Comparison of ENCODE assay signal across 8 mouse cellular contexts in genomic region chr14:105483352-105484083, GRCm38 (mm10).
DNase-seq lines count a peak whose midpoint lies in the region; ATAC-seq and TF ChIP-seq lines count a peak whose summit lies in the region.

No protein-coding gene starts in this region.

- peak overlapping the region; percentile 75 for H3K9ac ChIP-seq in heart, embryonic 14.5 days (ENCODE audit: low read length)
- H3K9ac ChIP-seq in kidney, postnatal 0 days (ENCODE audit: low read depth, low read length) = peak overlapping the region; percentile 23; the same call in 1 of the 2 replicates
- no peak overlapping the region for H3K9ac ChIP-seq in liver, embryonic 16.5 days (ENCODE audit: low read depth, low read length)

- peaks cover 40% of the 10 kb centered on the region for H3K4me1 ChIP-seq in embryonic facial prominence, embryonic 10.5 days
- peaks cover 15 to 27% of the 10 kb centered on the region in 2 experiments for H3K4me1 ChIP-seq in heart, embryonic 14.5 days (ENCODE audit: control insufficient read depth in 2 of 2, insufficient read depth in 2 of 2, low read length in 2 of 2)
- H3K4me1 ChIP-seq in kidney, postnatal 0 days (replicated peaks; ENCODE audit: insufficient read depth, low read length) = no peaks in the 10 kb centered on the region
- no peaks in the 10 kb centered on the region for H3K4me1 ChIP-seq in liver, embryonic 16.5 days (ENCODE audit: control insufficient read depth, low read depth, low read length)

- no peaks in the 10 kb centered on the region for H3K9me3 ChIP-seq in embryonic facial prominence, embryonic 10.5 days
- H3K9me3 ChIP-seq in heart, embryonic 14.5 days (ENCODE audit: control insufficient read depth, low read length) = no peaks in the 10 kb centered on the region
- no peaks in the 10 kb centered on the region for H3K9me3 ChIP-seq in kidney, postnatal 0 days (replicated peaks; ENCODE audit: low read length)
- H3K9me3 ChIP-seq in liver, embryonic 16.5 days (replicated peaks; ENCODE audit: control insufficient read depth, low read length) = no peaks in the 10 kb centered on the region

- 13% methylated on average over 21 of the region's 21 CpGs for WGBS in embryonic facial prominence, embryonic 10.5 days
- WGBS in heart, embryonic 14.5 days = 12% methylated on average over 21 of the region's 21 CpGs
- 14% methylated on average over 21 of the region's 21 CpGs for WGBS in kidney, postnatal 0 days
- WGBS in liver, embryonic 16.5 days (ENCODE audit: insufficient replicate concordance) = 16% methylated on average over 21 of the region's 21 CpGs

- DNase-seq in spleen, postnatal 36 days (ENCODE audit: low spot score in 2 of 2) = peak; percentile 30 to 34
- DNase-seq in spleen, adult 12 weeks (ENCODE audit: low spot score) = no peak
- peak; percentile 78 for DNase-seq in embryonic facial prominence, embryonic 10.5 days (ENCODE audit: low spot score)
- peak; percentile 89 for DNase-seq in kidney, postnatal 0 days (ENCODE audit: low spot score)
- DNase-seq in naive thymus-derived CD4-positive, alpha-beta T cell, adult 2 months (ENCODE audit: low read depth) = peak; percentile 18
- peak; percentile 61 for DNase-seq in yolk sac, embryonic 10.5 days (ENCODE audit: low spot score)

- TF ChIP-seq CTCF in kidney, postnatal 0 days (IDR thresholded peaks at IDR 0.05; ENCODE audit: low read depth) = no peak

- peaks cover 44% of the 10 kb centered on the region for H3K27me3 ChIP-seq in embryonic facial prominence, embryonic 10.5 days (replicated peaks; ENCODE audit: low read depth, poor library complexity, severe bottlenecking)
- no peaks in the 10 kb centered on the region for H3K27me3 ChIP-seq in heart, embryonic 14.5 days (ENCODE audit: control insufficient read depth, insufficient read depth, low read length)
- H3K27me3 ChIP-seq in kidney, postnatal 0 days (ENCODE audit: insufficient read depth, low read length) = no peaks in the 10 kb centered on the region
- H3K27me3 ChIP-seq in liver, embryonic 16.5 days (ENCODE audit: control insufficient read depth, insufficient read depth, low read depth, low read length) = no peaks in the 10 kb centered on the region

- H3K27ac ChIP-seq in embryonic facial prominence, embryonic 10.5 days (replicated peaks) = peak overlapping the region; percentile 80
- H3K27ac ChIP-seq in heart, embryonic 14.5 days (replicated peaks in 1 of 2; ENCODE audit: control insufficient read depth in 1 of 2, insufficient read depth in 1 of 2, low read depth in 2 of 2, low read length in 2 of 2) = peak overlapping the region; percentile 70 to 80
- H3K27ac ChIP-seq in kidney, postnatal 0 days = peak overlapping the region; percentile 60
- no peak overlapping the region for H3K27ac ChIP-seq in liver, embryonic 16.5 days (ENCODE audit: low read length)

- H3K36me3 ChIP-seq in embryonic facial prominence, embryonic 10.5 days (replicated peaks) = no peaks in the 10 kb centered on the region
- no peaks in the 10 kb centered on the region for H3K36me3 ChIP-seq in heart, embryonic 14.5 days (ENCODE audit: control insufficient read depth, insufficient read depth, low read length)
- H3K36me3 ChIP-seq in kidney, postnatal 0 days (ENCODE audit: insufficient read depth, low read length) = no peaks in the 10 kb centered on the region
- H3K36me3 ChIP-seq in liver, embryonic 16.5 days (ENCODE audit: control insufficient read depth, insufficient read depth) = no peaks in the 10 kb centered on the region

- ATAC-seq in heart, embryonic 14.5 days (ENCODE audit: insufficient number of reproducible peaks, insufficient read depth, low FRiP score, low read depth) = peak; percentile 88
- peak; percentile 93 for ATAC-seq in kidney, postnatal 0 days (replicated peaks; ENCODE audit: low FRiP score, low read depth)
- ATAC-seq in liver, embryonic 16.5 days (ENCODE audit: low read depth) = peak; percentile 41; the same call in 1 of the 2 replicates

- peak overlapping the region; percentile 78 for H3K4me2 ChIP-seq in heart, embryonic 14.5 days (ENCODE audit: low read length)
- peak overlapping the region; percentile 62 for H3K4me2 ChIP-seq in kidney, postnatal 0 days (ENCODE audit: low read length)
- peak overlapping the region; percentile 27 for H3K4me2 ChIP-seq in liver, embryonic 16.5 days (ENCODE audit: low read depth, low read length)

- peak overlapping the region; percentile 50 for H3K4me3 ChIP-seq in embryonic facial prominence, embryonic 10.5 days
- peak overlapping the region; percentile 43 to 48 for H3K4me3 ChIP-seq in heart, embryonic 14.5 days (ENCODE audit: control insufficient read depth in 1 of 2, insufficient read depth in 1 of 2, low read depth in 1 of 2, low read length in 2 of 2)
- peak overlapping the region; percentile 33 for H3K4me3 ChIP-seq in kidney, postnatal 0 days (replicated peaks; ENCODE audit: low read depth, low read length)
- H3K4me3 ChIP-seq in liver, embryonic 16.5 days (ENCODE audit: low read depth, low read length) = peak overlapping the region; percentile 43

Comparison
In these comparisons a context has a peak if more than half of its experiments do, and no peak if none do; other contexts are left out.
1. ATAC-seq: peak in every context shown above with its lines; median percentile 93 in kidney, postnatal 0 days; 88 in heart, embryonic 14.5 days; 41 in liver, embryonic 16.5 days.
2. H3K4me2 ChIP-seq: peak in every context shown above with its lines; median percentile 78 in heart, embryonic 14.5 days; 62 in kidney, postnatal 0 days; 27 in liver, embryonic 16.5 days.